Comparison of ENCODE assay signal across 29 mouse cellular contexts in genomic region chr7:82308398-82308797, GRCm38 (mm10). TPM values are rescaled to one million over a fixed set of nuclear protein-coding genes. Genes with fewer than 3 reads are reported as not detected.
DNase-seq lines count a peak whose midpoint lies in the region; ATAC-seq lines count a peak whose summit lies in the region.
"Had no signal": no experiment of that assay in that cellular context is flagged by ENCODE, and none has a peak within 500 bp of the region (broad histone marks: within the 10 kb centered on the region; RNA-seq: fewer than 3 reads in every experiment).

No protein-coding gene starts in this region.

- H3K27ac ChIP-seq in forebrain, embryonic 14.5 days (ENCODE audit: low read depth, low read length), result no peak overlapping the region
- H3K27ac ChIP-seq in forebrain, embryonic 12.5 days, result no peak overlapping the region
- H3K27ac ChIP-seq: heart, adult 2 months; intestine, embryonic 15.5 days; limb, embryonic 10.5 days; limb, embryonic 15.5 days; liver, embryonic 13.5 days; midbrain, embryonic 12.5 days; neural tube, embryonic 15.5 days had no signal

- peak; percentile 79 for ATAC-seq in forebrain, embryonic 14.5 days
- ATAC-seq in forebrain, embryonic 12.5 days (ENCODE audit: low FRiP score), result no peak
- no peak for ATAC-seq in cerebellum, adult (ENCODE audit: insufficient number of reproducible peaks, low FRiP score, low TSS enrichment)
- ATAC-seq: hindbrain, embryonic 16.5 days; intestine, embryonic 15.5 days; lung, postnatal 0 days had no signal

- H3K4me3 ChIP-seq in forebrain, embryonic 14.5 days (ENCODE audit: low read depth, low read length), result no peak overlapping the region
- no peak overlapping the region for H3K4me3 ChIP-seq in forebrain, embryonic 12.5 days (replicated peaks)
- H3K4me3 ChIP-seq: heart, adult 2 months; heart, embryonic 12.5 days; intestine, embryonic 15.5 days; limb, embryonic 10.5 days; limb, embryonic 15.5 days; liver, embryonic 13.5 days; megakaryocyte, embryonic 14.5 days; midbrain, embryonic 12.5 days; neural tube, embryonic 15.5 days had no signal

- WGBS in forebrain, embryonic 14.5 days, result 29% methylated on average over 4 of the region's 4 CpGs
- 50% methylated on average over 4 of the region's 4 CpGs for WGBS in forebrain, embryonic 12.5 days

- 0 out of 2 replicates have a peak, but pooled peaks cover 2% of the 10 kb centered on the region for H3K4me1 ChIP-seq in forebrain, embryonic 14.5 days (ENCODE audit: control insufficient read depth, insufficient read depth, low read length)
- no peaks in the 10 kb centered on the region for H3K4me1 ChIP-seq in forebrain, embryonic 12.5 days
- H3K4me1 ChIP-seq: heart, embryonic 12.5 days; intestine, embryonic 15.5 days; limb, embryonic 15.5 days; liver, embryonic 13.5 days; megakaryocyte, embryonic 14.5 days; midbrain, embryonic 12.5 days; neural tube, embryonic 15.5 days had no signal

- DNase-seq in forebrain, embryonic 14.5 days (ENCODE audit: low spot score), result peak; percentile 78
- peak; percentile 39 for DNase-seq in retina, postnatal 1 day
- DNase-seq in retina, embryonic 14.5 days (ENCODE audit: low spot score), result no peak
- DNase-seq in brain, embryonic 18.5 days (ENCODE audit: low read depth, low spot score), result peak; percentile 6
- no peak for DNase-seq in kidney, postnatal 36 days
- DNase-seq: adrenal gland, postnatal 25 days; cerebellum, adult 11 months; cerebellum, adult 9-11 months; heart, adult 2 months; heart, postnatal 4 days; kidney, adult 2 months; kidney, postnatal 4 days; layer of hippocampus, postnatal 36 days; liver, embryonic 13.5 days; lung, adult 18-20 months; lung, postnatal 4 days; right cerebral cortex, adult 18-20 months; thymus, postnatal 4 days had no signal

- H3K4me2 ChIP-seq in forebrain, embryonic 14.5 days (ENCODE audit: low read length), result no peak overlapping the region
- no peak overlapping the region for H3K4me2 ChIP-seq in forebrain, embryonic 12.5 days
- H3K4me2 ChIP-seq: heart, embryonic 12.5 days; intestine, embryonic 15.5 days; limb, embryonic 15.5 days; liver, embryonic 13.5 days; midbrain, embryonic 12.5 days; neural tube, embryonic 15.5 days had no signal

- H3K9me3 ChIP-seq in forebrain, embryonic 14.5 days (replicated peaks; ENCODE audit: control insufficient read depth, low read length), result no peaks in the 10 kb centered on the region
- no peaks in the 10 kb centered on the region for H3K9me3 ChIP-seq in forebrain, embryonic 12.5 days
- H3K9me3 ChIP-seq: intestine, embryonic 15.5 days; limb, embryonic 10.5 days; limb, embryonic 15.5 days; liver, embryonic 13.5 days; midbrain, embryonic 12.5 days; neural tube, embryonic 15.5 days had no signal

- H3K36me3 ChIP-seq in forebrain, embryonic 14.5 days (ENCODE audit: control insufficient read depth, insufficient read depth, low read length), result no peaks in the 10 kb centered on the region
- no peaks in the 10 kb centered on the region for H3K36me3 ChIP-seq in forebrain, embryonic 12.5 days (replicated peaks)
- H3K36me3 ChIP-seq: heart, embryonic 12.5 days; intestine, embryonic 15.5 days; limb, embryonic 10.5 days; limb, embryonic 15.5 days; liver, embryonic 13.5 days; midbrain, embryonic 12.5 days; neural tube, embryonic 15.5 days had no signal

- no peaks in the 10 kb centered on the region for H3K27me3 ChIP-seq in forebrain, embryonic 14.5 days (replicated peaks; ENCODE audit: control insufficient read depth, insufficient read depth, low read length)
- no peaks in the 10 kb centered on the region for H3K27me3 ChIP-seq in forebrain, embryonic 12.5 days
- H3K27me3 ChIP-seq: heart, embryonic 12.5 days; intestine, embryonic 15.5 days; limb, embryonic 15.5 days; liver, embryonic 13.5 days; megakaryocyte, embryonic 14.5 days; midbrain, embryonic 12.5 days; neural tube, embryonic 15.5 days had no signal

- H3K9ac ChIP-seq in forebrain, embryonic 14.5 days (ENCODE audit: low read length), result no peak overlapping the region
- no peak overlapping the region for H3K9ac ChIP-seq in forebrain, embryonic 12.5 days
- H3K9ac ChIP-seq: heart, embryonic 12.5 days; intestine, embryonic 15.5 days; limb, embryonic 15.5 days; liver, embryonic 13.5 days; midbrain, embryonic 12.5 days; neural tube, embryonic 15.5 days had no signal

RNA-seq across cellular contexts. Expression of gene Adamtsl3, which starts 27.1 kb away (rescaled TPM):
- 0.51 and 0.57 TPM in 2 replicates for polyA plus RNA-seq in forebrain, embryonic 14.5 days (2014; fragmentation: Nextera tagmentation; extraction: Ambion mirVana)
- polyA plus RNA-seq in forebrain, embryonic 12.5 days (2016; fragmentation: Nextera tagmentation; extraction: Ambion mirVana), result 0.15 and 0.56 TPM in 2 replicates

Comparison
In these comparisons a context has a peak if more than half of its experiments do, and no peak if none do; other contexts are left out.
1. DNase-seq: peak in forebrain, embryonic 14.5 days (single experiment), retina, postnatal 1 day (single experiment) and brain, embryonic 18.5 days (single experiment); none in retina, embryonic 14.5 days (single experiment) and kidney, postnatal 36 days (0 of 2).